Mouse (Mus musculus) limb, embryonic 11.5 days (tissue): Measurements from ENCODE around the gene Krt6b. TPM values are rescaled to one million over a fixed set of nuclear protein-coding genes. Genes with fewer than 3 reads are reported as not detected.

ENCODE experiments used
- ATAC-seq: fragments of 200-750 bp; cut with Nextera tagmentation; 2 replicates; pipeline ENCODE4 v1.8.0; 2017; ENCODE audit warnings: low read depth; ENCODE audit not compliant: insufficient number of reproducible peaks, low FRiP score, low TSS enrichment
- DNase-seq: peaks from one replicate; pipeline ENCODE4 v3.0.0-alpha.2; 2015; ENCODE audit warnings: low spot score
- H3K27ac ChIP-seq: fragments of 300-500 bp; sonication (generic); replicated peaks from 2 replicates; pipeline ENCODE4 v1.5.1; 2014; ENCODE audit warnings: low read depth, mild to moderate bottlenecking, low read length
- H3K27me3 ChIP-seq: fragments of 300-500 bp; sonication (generic); 2 replicates; pipeline ENCODE4 v1.6.1; 2014; ENCODE audit warnings: mild to moderate bottlenecking, low read length, mixed read lengths; ENCODE audit not compliant: control insufficient read depth, insufficient read depth
- H3K36me3 ChIP-seq: fragments of 300-500 bp; sonication (generic); 2 replicates; pipeline ENCODE4 v1.6.1; 2014; ENCODE audit warnings: mild to moderate bottlenecking, low read length, moderate library complexity, mixed read lengths; ENCODE audit not compliant: control insufficient read depth, insufficient read depth
- H3K4me1 ChIP-seq: fragments of 300-500 bp; sonication (generic); 2 replicates; pipeline ENCODE4 v1.6.1; 2014; ENCODE audit warnings: low read length, mixed read lengths; ENCODE audit not compliant: control insufficient read depth, insufficient read depth
- H3K4me2 ChIP-seq: fragments of 300-500 bp; sonication (generic); 2 replicates; pipeline ENCODE4 v1.6.1; 2014; ENCODE audit warnings: low read depth, mild to moderate bottlenecking, moderate library complexity; ENCODE audit not compliant: severe bottlenecking
- H3K4me3 ChIP-seq: fragments of 300-500 bp; sonication (generic); 2 replicates; pipeline ENCODE4 v1.5.1; 2014; ENCODE audit warnings: low read depth, low read length
- H3K9ac ChIP-seq: fragments of 300-500 bp; sonication (generic); 2 replicates; pipeline ENCODE4 v1.6.1; 2014; ENCODE audit warnings: mild to moderate bottlenecking, low read length
- H3K9me3 ChIP-seq: fragments of 300-500 bp; sonication (generic); 2 replicates; pipeline ENCODE4 v1.6.1; 2016; ENCODE audit warnings: low read length; ENCODE audit not compliant: control insufficient read depth
- WGBS: fragments of 180-500 bp; shearing (Covaris S2); extraction: QIAGEN DNeasy Blood & Tissue Kit; methylation state at CpG from one replicate; pipeline ENCODE4 v1.1.7; 2014; 5-methylcytosine and 5-hydroxymethylcytosine counted together
- microRNA-seq: library from miRNA; unstranded; fragments of <30 nt; microRNA quantifications from one replicate; pipeline ENCODE4, GENCODE M21; 2016
- polyA plus RNA-seq: library from polyadenylated mRNA; unstranded; fragments of >200 nt; fragmentation: Nextera tagmentation; extraction: Ambion mirVana; gene quantifications from 2 replicates; pipeline ENCODE4 v1.2.1, GENCODE M21; 2014

The Krt6b gene
- polyA plus RNA-seq, 1 experiment from 2014 or later = not detected

DNA sequence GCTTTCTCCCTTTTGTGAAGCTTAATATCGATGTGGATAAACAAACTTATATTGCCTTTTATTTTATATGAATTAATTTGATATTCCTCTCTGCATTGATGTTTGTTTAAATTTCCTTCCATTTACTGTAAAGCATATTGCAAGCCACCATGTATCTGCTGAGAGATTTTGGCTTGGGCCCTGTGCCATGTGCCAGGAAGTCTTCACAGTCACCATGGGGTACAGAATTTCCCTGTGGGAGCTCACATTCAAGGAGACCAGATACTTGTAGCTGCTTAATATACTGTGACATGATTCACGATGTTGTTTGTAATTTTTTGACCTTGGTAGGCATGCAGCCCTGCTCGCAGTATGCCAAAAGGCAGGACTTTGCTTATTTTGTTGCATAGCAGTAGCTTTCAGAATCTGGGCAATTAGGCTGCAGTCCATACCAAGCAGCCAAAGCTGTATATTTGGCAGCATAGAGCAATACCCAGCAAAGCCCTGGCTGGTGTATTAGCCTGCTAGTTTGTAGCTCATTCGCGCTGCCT, 27.3 kb downstream of the Krt6b start:
- H3K4me1 ChIP-seq = no peaks in the 10 kb centered on the region
- no peaks in the 10 kb centered on the region for H3K9me3 ChIP-seq
- 88% methylated on average over 5 of the region's 5 CpGs for WGBS
- DNase-seq = no peak
- H3K27ac ChIP-seq = no peak overlapping the region
- H3K4me2 ChIP-seq = no peak overlapping the region
- H3K36me3 ChIP-seq = no peaks in the 10 kb centered on the region
- H3K27me3 ChIP-seq = no peaks in the 10 kb centered on the region
- H3K9ac ChIP-seq = no peak overlapping the region
- no peak for ATAC-seq
- no peak overlapping the region for H3K4me3 ChIP-seq

DNA sequence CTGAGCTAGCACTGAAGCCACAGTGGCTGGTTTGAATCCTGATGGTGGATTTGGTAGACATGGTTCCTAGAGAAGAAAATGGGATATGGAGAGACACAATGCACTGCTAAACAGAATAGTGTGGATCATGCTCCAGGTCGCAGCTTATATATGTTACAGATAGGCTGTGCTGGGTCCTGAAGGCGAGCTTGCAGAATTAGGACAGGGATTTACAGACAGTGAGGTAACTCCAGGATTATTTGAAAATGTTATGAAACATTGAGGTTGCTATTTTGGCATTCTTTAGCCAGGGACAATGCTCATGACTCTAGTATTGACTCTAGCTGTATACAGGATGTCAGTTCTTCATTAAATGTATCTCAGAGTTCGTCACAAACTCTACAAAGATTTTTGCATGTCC, 32.8 kb downstream of the Krt6b start, which contains the start of gene Gm5478:
Gene Gm5478 (minus strand): TSS at position 101 of the 400 bp plus-strand sequence.
- H3K27ac ChIP-seq = no peak within 1 kb of the TSS
- no peak within 1 kb of the TSS for H3K4me3 ChIP-seq
- no peaks in the 10 kb centered on the region for H3K9me3 ChIP-seq
- WGBS = 76% methylated on average over 3 of the region's 3 CpGs
- ATAC-seq (no peak), DNase-seq (no peak)
- H3K4me1 ChIP-seq = no peaks in the 10 kb centered on the region
- H3K4me2 ChIP-seq = no peak within 1 kb of the TSS
- no peak within 1 kb of the TSS for H3K9ac ChIP-seq
- no peaks in the 10 kb centered on the region for H3K36me3 ChIP-seq
- H3K27me3 ChIP-seq = no peaks in the 10 kb centered on the region

DNA sequence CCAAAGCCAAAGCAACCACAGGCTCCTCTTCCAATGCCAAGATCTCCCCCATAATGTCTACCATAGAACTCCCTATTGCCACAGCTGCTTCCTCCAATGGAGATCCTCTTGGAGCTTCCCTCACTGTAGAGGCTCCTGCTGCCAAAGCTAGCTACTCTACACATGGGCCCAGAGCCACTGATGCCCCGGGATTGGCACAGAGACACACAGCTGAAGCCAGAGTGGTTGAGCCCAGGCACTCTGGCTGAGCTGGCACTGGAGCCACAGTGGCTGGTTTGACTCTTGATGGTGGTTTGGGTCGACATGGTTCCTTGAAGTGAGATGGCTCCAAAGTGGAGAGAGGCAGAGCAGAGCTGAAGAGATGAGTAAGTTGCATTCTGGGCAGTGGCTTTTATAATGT, 52.2 kb downstream of the Krt6b start, which contains the start of gene Gm5414:
Gene Gm5414 (minus strand): TSS at position 305 of the 400 bp plus-strand sequence.
- no peak within 1 kb of the TSS for H3K4me3 ChIP-seq
- no peaks in the 10 kb centered on the region for H3K27me3 ChIP-seq
- ATAC-seq = no peak
- DNase-seq = no peak
- WGBS = 72% methylated on average over 2 of the region's 2 CpGs
- no peaks in the 10 kb centered on the region for H3K4me1 ChIP-seq
- H3K27ac ChIP-seq = no peak within 1 kb of the TSS
- no peak within 1 kb of the TSS for H3K9ac ChIP-seq
- H3K4me2 ChIP-seq = no peak within 1 kb of the TSS
- H3K36me3 ChIP-seq = no peaks in the 10 kb centered on the region
- H3K9me3 ChIP-seq = no peaks in the 10 kb centered on the region

Small RNA genes lying within 50 kb of the gene (microRNA-seq; reads per million reads assigned to microRNA genes)
- not detected for gene Gm44323
- not detected for gene Gm44342
- not detected for gene Gm44383
- not detected for gene Gm44479

Other genes with a start within 250 kb of the Krt6b start
- gene Krt87, start 241.5 kb downstream of the Krt6b start, polyA plus RNA-seq = 0.09 TPM in 1 of 2 replicates, not detected in the other
- gene Krt88, start 232.5 kb downstream of the Krt6b start, polyA plus RNA-seq = not detected in 2 replicates
- gene Krt81, start 216.5 kb downstream of the Krt6b start, polyA plus RNA-seq = not detected in 2 replicates
- not detected in 2 replicates for gene Krt86, start 206.8 kb downstream of the Krt6b start, polyA plus RNA-seq
- not detected in 2 replicates for gene Krt83, start 188.8 kb downstream of the Krt6b start, polyA plus RNA-seq
- not detected in 2 replicates for gene Gm49425, start 163.0 kb downstream of the Krt6b start, polyA plus RNA-seq
- gene Krt84, start 147.5 kb downstream of the Krt6b start, polyA plus RNA-seq = not detected in 2 replicates
- 0.14 TPM in 1 of 2 replicates, not detected in the other for gene Krt82, start 129.6 kb downstream of the Krt6b start, polyA plus RNA-seq
- not detected in 2 replicates for gene Krt90, start 117.3 kb downstream of the Krt6b start, polyA plus RNA-seq
- not detected in 2 replicates for gene Krt75, start 106.4 kb downstream of the Krt6b start, polyA plus RNA-seq
- not detected in 2 replicates for gene Gm5414, start 52.1 kb downstream of the Krt6b start, polyA plus RNA-seq
- gene Gm5478, start 32.9 kb downstream of the Krt6b start, polyA plus RNA-seq = not detected in 2 replicates
- 0.38 TPM in 1 of 2 replicates, not detected in the other for gene Krt6a, start 14.0 kb upstream of the Krt6b start, polyA plus RNA-seq
- 16.0 and 22.4 TPM in 2 replicates for gene Krt5, start 32.6 kb upstream of the Krt6b start, polyA plus RNA-seq
- gene Krt71, start 62.8 kb upstream of the Krt6b start, polyA plus RNA-seq = 0.11 TPM in 1 of 2 replicates, not detected in the other
- gene Krt72, start 106.2 kb upstream of the Krt6b start, polyA plus RNA-seq = not detected in 2 replicates
- not detected in 2 replicates for gene Krt73, start 122.1 kb upstream of the Krt6b start, polyA plus RNA-seq
- not detected in 2 replicates for gene Krt2, start 137.9 kb upstream of the Krt6b start, polyA plus RNA-seq
- gene Krt1, start 170.5 kb upstream of the Krt6b start, polyA plus RNA-seq = 0.61 and 0.75 TPM in 2 replicates
- gene Krt77, start 189.4 kb upstream of the Krt6b start, polyA plus RNA-seq = not detected in 2 replicates
- gene Krt76, start 212.6 kb upstream of the Krt6b start, polyA plus RNA-seq = not detected in 2 replicates
- not detected in 2 replicates for gene Krt4, start 244.4 kb upstream of the Krt6b start, polyA plus RNA-seq